Mouse (Mus musculus) liver, embryonic 14.5 days (tissue): Measurements from ENCODE around the gene Tmem236. TPM values are rescaled to one million over a fixed set of nuclear protein-coding genes. Genes with fewer than 3 reads are reported as not detected.

Experiments
- ATAC-seq: fragments of 200-750 bp; cut with Nextera tagmentation; 2 replicates; pipeline ENCODE4 v1.8.0; 2017; ENCODE audit warnings: moderate number of reproducible peaks, mild to moderate bottlenecking, moderate library complexity; ENCODE audit not compliant: insufficient read depth
- DNase-seq, 3 experiments: peaks; one replicate each; pipeline ENCODE4 v3.0.0-alpha.2; 2012 to 2013; ENCODE audit warnings: low read depth in 3 of 3, low spot score in 3 of 3
- H3K27ac ChIP-seq: fragments of 300-500 bp; sonication (generic); 2 replicates; pipeline ENCODE4 v1.5.1; 2014; ENCODE audit warnings: moderate library complexity, mild to moderate bottlenecking, control low read depth, inconsistent platforms
- H3K27me3 ChIP-seq: fragments of 300-500 bp; sonication (generic); 2 replicates; pipeline ENCODE4 v1.6.1; 2014; ENCODE audit warnings: mild to moderate bottlenecking, low read length, moderate library complexity; ENCODE audit not compliant: control insufficient read depth, insufficient read depth
- H3K36me3 ChIP-seq: fragments of 300-500 bp; sonication (generic); replicated peaks from 2 replicates; pipeline ENCODE4 v1.6.1; 2014; ENCODE audit warnings: low read depth; ENCODE audit not compliant: control insufficient read depth, insufficient read depth
- H3K4me1 ChIP-seq, 2 experiments: fragments of 200-500 bp in 1 of 2; fragments of 300-500 bp in 1 of 2; sonication (generic) in 1 of 2; replicated peaks; 2 replicates each; pipeline ENCODE4 v1.6.1; 2012 to 2014; ENCODE audit warnings: antibody characterized with exemption in 1 of 2, inconsistent platforms in 1 of 2, low read length in 1 of 2; ENCODE audit not compliant: control insufficient read depth in 2 of 2, insufficient read depth in 2 of 2
- H3K4me2 ChIP-seq: fragments of 300-500 bp; sonication (generic); 2 replicates; pipeline ENCODE4 v1.6.1; 2014; ENCODE audit warnings: low read depth, mild to moderate bottlenecking, control low read depth, moderate library complexity
- H3K4me3 ChIP-seq, 2 experiments: fragments of 200-500 bp in 1 of 2; fragments of 300-500 bp in 1 of 2; sonication (generic) in 1 of 2; 2 replicates each; pipeline ENCODE4 v1.5.1; 2012 to 2014; ENCODE audit warnings: low read depth in 2 of 2, low read length in 2 of 2, mild to moderate bottlenecking in 2 of 2, control low read depth in 1 of 2, inconsistent platforms in 1 of 2, moderate library complexity in 1 of 2; ENCODE audit not compliant: insufficient read depth in 1 of 2
- H3K9ac ChIP-seq: fragments of 300-500 bp; sonication (generic); replicated peaks from 2 replicates; pipeline ENCODE4 v1.6.1; 2014; ENCODE audit warnings: mild to moderate bottlenecking, control low read depth, moderate library complexity
- H3K9me3 ChIP-seq: fragments of 300-500 bp; sonication (generic); 2 replicates; pipeline ENCODE4 v1.6.1; 2016; ENCODE audit warnings: low read length, mixed read lengths; ENCODE audit not compliant: control insufficient read depth
- CTCF ChIP-seq: IDR thresholded peaks from 2 replicates; pipeline ENCODE4 v1.5.1; 2016; ENCODE audit warnings: antibody characterized with exemption, low read depth, control low read depth
- EP300 ChIP-seq: IDR thresholded peaks from 2 replicates; pipeline ENCODE4 v1.6.1; 2016; ENCODE audit warnings: antibody characterized with exemption, low read depth
- WGBS: fragments of 180-500 bp; shearing (Covaris S2); extraction: QIAGEN DNeasy Blood & Tissue Kit; methylation state at CpG from one replicate; pipeline ENCODE4 v1.1.7; 2014; ENCODE audit not compliant: insufficient replicate concordance; 5-methylcytosine and 5-hydroxymethylcytosine counted together
- polyA plus RNA-seq, 2 experiments: library from polyadenylated mRNA; depleted of rRNA in 1 of 2; stranded (reverse) in 1 of 2; unstranded in 1 of 2; fragments of >200 nt; fragmentation: Nextera tagmentation in 1 of 2; extraction: Ambion mirVana in 1 of 2; gene quantifications; 2 replicates each; pipeline versions ENCODE4 v1.2.1 to v1.2.3; 2012 to 2014

Tmem236 gene
- polyA plus RNA-seq (2012; rRNA removed) (0.05 and 0.06 TPM in 2 replicates), polyA plus RNA-seq (2014; fragmentation: Nextera tagmentation; extraction: Ambion mirVana) (0.06 and 0.09 TPM in 2 replicates)

- DNase-seq (no peak), ATAC-seq (no peak)
- Histone ChIP-seq H3K9ac (no peak within 1 kb of the TSS), H3K4me3 (no peak within 1 kb of the TSS), H3K27me3 (no peaks in the 10 kb centered on the region), H3K9me3 (no peaks in the 10 kb centered on the region), H3K27ac (no peak within 1 kb of the TSS), H3K4me2 (no peak within 1 kb of the TSS), H3K36me3 (no peaks in the 10 kb centered on the region), H3K4me1 (peaks cover 5 to 6% of the 10 kb centered on the region in 2 experiments)
- no peak for TF ChIP-seq EP300
- TF ChIP-seq CTCF, result no peak
- 68% methylated on average over 3 of the region's 3 CpGs for WGBS
Observed at GRCm38 (mm10) chr2:14174334-14174733, at the start of gene Tmem236. Gene Tmem236, plus strand, starts transcription at chr2:14174523.

GRCm38 (mm10) chr2:14126387-14126786 lies 47.9 kb upstream of the Tmem236 start:
- ATAC-seq (no peak), DNase-seq (no peak)
- no peaks in the 10 kb centered on the region for H3K4me1 ChIP-seq
- H3K27me3 ChIP-seq, result no peaks in the 10 kb centered on the region
- peaks cover 7% of the 10 kb centered on the region for H3K36me3 ChIP-seq
- no peaks in the 10 kb centered on the region for H3K9me3 ChIP-seq
- no peak overlapping the region for H3K27ac ChIP-seq
- no peak overlapping the region for H3K9ac ChIP-seq
- TF ChIP-seq CTCF (no peak), EP300 (no peak)
- 74% methylated on average over 6 of the region's 6 CpGs for WGBS
- no peak overlapping the region for H3K4me3 ChIP-seq
- no peak overlapping the region for H3K4me2 ChIP-seq

GRCm38 (mm10) chr2:14127629-14128028 lies 46.7 kb upstream of the Tmem236 start:
- Histone ChIP-seq H3K27ac (no peak overlapping the region), H3K9ac (no peak overlapping the region), H3K4me2 (no peak overlapping the region), H3K27me3 (no peaks in the 10 kb centered on the region), H3K4me3 (no peak overlapping the region), H3K9me3 (no peaks in the 10 kb centered on the region), H3K4me1 (no peaks in the 10 kb centered on the region), H3K36me3 (peaks cover 7% of the 10 kb centered on the region)
- DNase-seq, result no peak
- no peak for ATAC-seq
- no peak for TF ChIP-seq EP300
- 67% methylated on average over 3 of the region's 3 CpGs for WGBS

- Histone ChIP-seq H3K36me3 (peaks cover 5% of the 10 kb centered on the region), H3K4me1 (no peaks in the 10 kb centered on the region), H3K4me2 (no peak overlapping the region), H3K9me3 (no peaks in the 10 kb centered on the region), H3K9ac (no peak overlapping the region), H3K27ac (no peak overlapping the region), H3K4me3 (no peak overlapping the region), H3K27me3 (no peaks in the 10 kb centered on the region)
- WGBS, result 33% methylated on average over 12 of the region's 12 CpGs
- TF ChIP-seq EP300 (no peak), CTCF (no peak)
- DNase-seq (no peak), ATAC-seq (no peak)
Observed at GRCm38 (mm10) chr2:14130641-14131339, 43.5 kb upstream of the Tmem236 start.

- H3K4me3 ChIP-seq, result no peak overlapping the region
- no peak for DNase-seq
- peaks cover 4% of the 10 kb centered on the region for H3K36me3 ChIP-seq
- H3K4me2 ChIP-seq, result no peak overlapping the region
- H3K27ac ChIP-seq, result no peak overlapping the region
- 75% methylated on average over 4 of the region's 4 CpGs for WGBS
- no peak overlapping the region for H3K9ac ChIP-seq
- TF ChIP-seq EP300, result no peak
- no peak for TF ChIP-seq CTCF
- ATAC-seq, result no peak
- H3K27me3 ChIP-seq, result no peaks in the 10 kb centered on the region
- no peaks in the 10 kb centered on the region for H3K9me3 ChIP-seq
- H3K4me1 ChIP-seq, result no peaks in the 10 kb centered on the region
Observed at GRCm38 (mm10) chr2:14132468-14133326, 41.6 kb upstream of the Tmem236 start.
